Mouse (Mus musculus): ENCODE data around the gene Slx4ip.

GRCm38 (mm10) chr2:136920257-136920993 lies 29.4 kb downstream of the Slx4ip start:
- TF ChIP-seq CTCF (IDR thresholded peaks at IDR 0.05; ENCODE audit: low read depth, low read length): no peak
- TF ChIP-seq POLR2A (IDR thresholded peaks at IDR 0.05; ENCODE audit: extremely low read depth, insufficient read depth, low read length): no peak

All from liver, adult 2 months (tissue).